Mouse (Mus musculus): ENCODE measurements around the gene Tdrd9.

Gene Tdrd9

DNA sequence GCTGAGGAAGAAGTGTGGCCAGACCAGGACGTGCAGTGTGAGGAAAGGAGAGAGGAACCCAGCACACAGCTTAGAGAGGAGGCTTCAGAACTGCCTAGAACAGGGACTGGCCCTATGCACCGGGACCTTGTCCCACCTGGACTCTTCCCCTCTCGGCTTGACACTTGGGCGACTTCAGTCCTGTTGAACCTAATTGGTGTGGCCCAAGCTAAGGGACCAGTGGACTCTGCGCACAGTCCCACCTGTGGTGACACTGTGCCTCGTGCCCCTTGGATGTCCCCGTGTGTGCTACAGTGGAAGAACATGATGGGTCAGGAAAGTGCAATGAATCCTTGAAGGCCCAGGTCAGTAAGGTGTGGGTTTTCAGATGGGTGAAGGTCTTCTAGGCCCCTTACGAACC, 136.3 kb downstream of the Tdrd9 start:
- no peak for DNase-seq (ENCODE audit: low spot score)

DNA sequence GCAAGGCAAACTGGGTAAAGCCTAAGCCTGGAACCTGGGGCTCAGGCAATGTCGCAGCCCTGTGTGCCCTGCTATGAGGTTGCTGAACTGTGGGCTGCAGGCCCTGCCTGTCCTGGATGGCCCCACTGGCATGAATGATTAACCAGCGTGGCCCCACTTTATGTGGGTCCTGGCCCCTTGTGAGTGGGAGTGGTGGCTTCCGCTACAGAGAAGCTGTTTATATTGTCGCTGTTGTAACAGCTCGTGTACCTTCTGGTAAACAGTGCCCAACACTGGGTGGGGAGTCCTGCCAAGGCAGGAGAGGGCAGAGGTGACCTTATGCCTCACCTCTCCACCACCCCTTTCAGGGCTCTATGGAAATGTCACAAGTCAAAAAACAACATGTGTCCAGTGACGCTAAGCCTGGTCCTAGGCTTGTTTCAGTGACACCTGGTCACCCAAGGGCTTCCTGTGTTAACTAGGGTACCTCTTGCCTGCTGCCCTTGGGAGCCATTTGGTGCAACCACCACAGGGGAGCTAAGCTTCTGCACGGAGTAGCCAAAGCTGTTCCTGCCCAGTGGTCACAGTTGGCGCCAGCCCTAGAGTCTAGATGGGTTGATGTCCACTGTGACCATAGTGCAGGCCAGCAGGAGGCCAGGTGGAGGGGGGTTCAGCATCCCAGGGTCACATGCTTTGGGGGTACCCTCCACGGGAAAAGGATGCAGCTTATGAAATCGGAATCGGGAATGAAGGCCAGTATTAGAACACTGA, 137.5 kb downstream of the Tdrd9 start:
- DNase-seq (ENCODE audit: low spot score): no peak

DNA sequence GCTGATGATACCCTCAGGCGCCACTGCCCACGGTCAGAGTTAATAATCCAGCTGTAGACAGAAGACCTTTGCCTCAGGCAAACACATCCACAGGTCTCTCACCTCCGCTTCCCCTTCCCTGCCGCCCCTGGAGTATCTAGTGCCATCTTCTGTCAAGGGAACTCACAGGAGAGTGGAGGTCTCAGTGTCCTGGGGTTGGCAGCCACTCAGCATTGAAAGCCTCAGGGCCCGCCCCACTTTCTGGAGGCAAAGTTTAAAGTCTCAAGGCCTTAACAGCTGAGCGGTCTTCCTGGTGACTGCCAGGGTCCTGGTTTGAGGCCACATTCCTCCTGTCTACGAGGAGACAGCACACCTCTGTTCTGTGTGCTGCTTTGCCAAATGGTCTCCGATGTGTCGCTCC, 138.3 kb downstream of the Tdrd9 start:
- no peak for DNase-seq (ENCODE audit: low spot score)

DNA sequence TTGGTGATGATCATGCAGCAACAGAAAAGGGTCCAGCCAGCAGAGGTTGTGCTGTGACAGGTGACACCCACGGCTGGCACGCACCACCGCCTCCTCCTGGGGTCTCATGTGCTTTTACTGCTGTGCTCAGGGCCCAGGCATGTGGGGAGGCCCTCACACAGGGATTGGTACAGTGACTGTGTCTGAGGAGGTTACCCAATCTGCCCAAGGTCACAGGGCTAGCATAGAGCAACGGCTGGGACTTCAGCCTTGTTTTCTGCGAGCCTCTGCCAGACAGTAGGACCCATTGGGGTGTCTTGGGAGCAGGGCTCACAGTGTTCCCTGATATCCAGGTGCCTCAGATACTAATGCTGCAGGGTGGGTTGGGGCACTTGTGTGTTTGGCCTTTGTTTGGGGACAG, 140.0 kb downstream of the Tdrd9 start:
- DNase-seq (ENCODE audit: low spot score): no peak

DNA sequence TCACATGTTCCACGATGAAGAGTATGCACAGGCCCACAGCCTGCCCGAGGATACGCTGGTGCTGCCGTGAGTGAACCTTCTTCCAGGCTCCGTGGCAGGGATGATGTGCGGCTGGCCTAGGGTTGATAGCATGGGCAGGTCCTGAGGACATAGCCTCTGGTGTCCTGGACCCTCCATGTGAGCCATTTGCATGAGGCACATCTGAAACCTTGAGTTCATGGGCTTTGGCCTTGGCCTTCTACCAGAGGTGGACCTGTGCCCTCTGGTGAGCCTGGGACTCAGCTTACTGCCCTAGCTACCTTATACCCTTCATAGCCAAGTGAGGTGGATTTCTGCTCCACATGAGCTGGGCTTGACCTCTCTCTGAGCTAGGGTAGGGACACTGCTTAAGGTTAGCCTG, 140.9 kb downstream of the Tdrd9 start:
- no peak for DNase-seq (ENCODE audit: low spot score)

DNA sequence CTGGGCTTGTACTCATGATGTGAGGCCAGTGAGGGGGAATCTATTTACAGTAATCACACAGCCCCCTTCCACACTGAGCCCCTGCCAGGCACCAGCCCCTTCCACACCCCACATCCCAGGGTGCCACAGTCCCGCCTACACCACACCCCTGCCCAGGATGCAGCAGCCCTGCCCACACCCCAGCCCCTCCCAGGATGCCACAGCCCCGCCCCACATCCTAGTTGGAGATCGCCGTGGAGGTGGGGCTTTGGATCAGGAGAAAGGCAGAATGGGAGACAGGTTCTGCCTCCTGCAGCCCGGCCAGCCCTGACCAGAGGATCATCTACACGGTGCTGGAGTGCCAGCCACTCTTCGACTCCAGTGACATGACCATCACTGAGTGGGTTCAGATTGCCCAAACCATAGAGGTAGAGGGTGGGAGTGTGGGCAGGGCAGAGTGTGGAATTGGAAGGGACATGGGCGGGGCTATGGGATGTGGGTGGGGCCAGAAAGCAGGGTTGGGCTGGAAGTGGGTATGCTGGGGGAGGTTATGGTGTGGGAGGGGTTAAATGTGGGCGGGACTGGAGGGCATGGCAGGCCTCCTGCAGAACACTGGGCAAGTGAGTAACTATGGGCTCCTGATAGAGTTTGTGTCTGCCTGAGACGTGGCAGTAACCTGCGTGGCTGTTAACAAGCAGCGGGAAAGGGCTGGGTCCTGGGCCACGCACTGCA, 141.5 kb downstream of the Tdrd9 start:
- no peak for DNase-seq (ENCODE audit: low spot score)

DNA sequence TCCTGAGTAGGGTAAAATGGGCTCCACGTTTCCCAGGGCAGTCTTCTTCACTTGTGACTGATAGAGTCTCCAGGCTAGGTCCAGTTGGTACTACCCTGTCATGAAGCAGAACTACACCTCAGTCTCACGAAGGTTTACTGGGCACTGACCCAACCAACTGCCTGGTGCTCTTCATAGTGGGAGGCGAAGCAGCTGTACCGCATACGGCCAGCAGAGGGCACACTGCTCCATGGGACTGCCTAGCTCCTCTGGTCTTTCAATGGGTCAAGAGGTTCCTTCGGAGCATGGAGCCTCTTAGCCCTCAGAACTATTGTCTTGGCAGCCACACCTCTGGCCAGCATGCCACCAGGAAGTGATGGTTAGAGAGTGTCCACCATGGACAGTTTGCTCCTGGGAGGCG, 142.4 kb downstream of the Tdrd9 start:
- DNase-seq (ENCODE audit: low spot score): peak; percentile 91

DNA sequence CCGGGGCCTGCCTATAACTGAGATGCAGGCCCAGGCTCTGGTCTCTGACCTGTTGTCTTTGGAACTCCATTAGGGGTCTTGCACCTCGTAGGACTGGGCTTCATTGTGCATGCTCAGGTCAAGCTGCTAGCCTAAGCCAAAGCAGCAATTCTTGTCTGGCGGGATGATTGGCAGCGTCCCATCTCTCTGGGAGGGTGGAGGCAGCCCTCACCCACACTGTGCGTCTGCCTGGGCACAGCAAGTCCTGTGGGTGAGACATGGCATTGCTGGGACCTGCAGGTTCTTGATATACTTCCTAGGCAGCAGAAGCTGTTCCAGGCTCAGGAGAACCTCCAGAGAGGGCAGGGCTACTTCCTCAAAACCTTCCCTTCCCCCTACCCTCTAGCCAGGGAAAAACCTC, 145.6 kb downstream of the Tdrd9 start:
- DNase-seq (ENCODE audit: low spot score): no peak

DNA sequence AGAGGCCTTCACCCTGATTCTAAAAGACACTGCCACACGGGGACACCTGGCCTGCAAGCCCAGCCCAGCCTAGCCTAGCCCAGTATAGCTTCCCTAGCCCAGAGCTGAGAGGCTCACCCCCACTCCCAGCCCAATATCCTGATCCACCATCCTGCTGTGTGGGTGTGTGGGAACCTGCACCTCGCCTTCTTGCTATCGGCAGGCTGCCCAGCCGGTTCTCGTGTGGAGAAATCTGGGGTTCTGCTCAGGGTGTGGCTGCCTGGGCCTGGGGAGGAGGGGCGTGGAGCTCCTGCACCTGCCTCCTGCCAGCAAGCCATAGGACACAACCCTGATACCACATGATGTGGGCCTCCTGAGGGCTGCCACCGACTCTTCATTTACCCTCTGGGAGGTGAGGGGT, 146.3 kb downstream of the Tdrd9 start:
- no peak for DNase-seq (ENCODE audit: low spot score)
